In genomic region chr5:148756246-148756930, GRCm38 (mm10) we compare ENCODE assay signal across 10 mouse cellular contexts.
A peak's percentile ranks its signal among the peaks of the same experiment; 100 is the strongest.
DNase-seq lines count a peak whose midpoint lies in the region; ATAC-seq lines count a peak whose summit lies in the region.
"Had no signal": no experiment of that assay in that cellular context is flagged by ENCODE, and none has a peak within 500 bp of the region (broad histone marks: within the 10 kb centered on the region; RNA-seq: fewer than 3 reads in every experiment).

No protein-coding gene starts in this region.

- no peak overlapping the region for H3K4me3 ChIP-seq in forebrain, embryonic 14.5 days (ENCODE audit: low read depth, low read length)
- H3K4me3 ChIP-seq: erythroblast, embryonic 14.5 days had no signal

- H3K27me3 ChIP-seq in forebrain, embryonic 14.5 days (replicated peaks; ENCODE audit: control insufficient read depth, insufficient read depth, low read length): no peaks in the 10 kb centered on the region

- DNase-seq in CD4-positive, CD25-positive, alpha-beta regulatory T cell, adult 2 months (ENCODE audit: low read depth, low spot score): peak; percentile 38
- DNase-seq in right cerebral cortex, postnatal 4 days: peak; percentile 18
- DNase-seq in right cerebral cortex, postnatal 14 days: no peak
- peak; percentile 52 for DNase-seq in kidney, postnatal 14 days
- peak; percentile 50 for DNase-seq in testis, postnatal 14 days (ENCODE audit: low spot score)
- DNase-seq in forebrain, embryonic 14.5 days (ENCODE audit: low spot score): no peak
- DNase-seq in cerebellum, adult 11 months: no peak

- H3K27ac ChIP-seq in forebrain, embryonic 14.5 days (ENCODE audit: low read depth, low read length): no peak overlapping the region

- no peaks in the 10 kb centered on the region for H3K36me3 ChIP-seq in forebrain, embryonic 14.5 days (ENCODE audit: control insufficient read depth, insufficient read depth, low read length)

- H3K9ac ChIP-seq in forebrain, embryonic 14.5 days (ENCODE audit: low read length): no peak overlapping the region

- H3K4me2 ChIP-seq in forebrain, embryonic 14.5 days (ENCODE audit: low read length): no peak overlapping the region
- H3K4me2 ChIP-seq: midbrain, embryonic 11.5 days had no signal

- WGBS in forebrain, embryonic 14.5 days: 87% methylated on average over 16 of the region's 16 CpGs

- H3K9me3 ChIP-seq in forebrain, embryonic 14.5 days (replicated peaks; ENCODE audit: control insufficient read depth, low read length): no peaks in the 10 kb centered on the region

- ATAC-seq in CD4-positive, CD25-positive, alpha-beta regulatory T cell, adult 4 months: no peak
- ATAC-seq in forebrain, embryonic 14.5 days: no peak

- H3K4me1 ChIP-seq in forebrain, embryonic 14.5 days (ENCODE audit: control insufficient read depth, insufficient read depth, low read length): peaks cover 6% of the 10 kb centered on the region; the same call in 1 of the 2 replicates

Comparison
In these comparisons a context has a peak if more than half of its experiments do, and no peak if none do; other contexts are left out.
1. DNase-seq: peak in CD4-positive, CD25-positive, alpha-beta regulatory T cell, adult 2 months (single experiment), right cerebral cortex, postnatal 4 days (single experiment), kidney, postnatal 14 days (single experiment) and testis, postnatal 14 days (single experiment); none in right cerebral cortex, postnatal 14 days (single experiment), forebrain, embryonic 14.5 days (single experiment) and cerebellum, adult 11 months (single experiment).